Mouse (Mus musculus) R1 (cell line): ENCODE data around the gene Mta2.

Experiments
- DNase-seq: peaks from one replicate; pipeline ENCODE4 v3.0.0-alpha.2; 2018; ENCODE audit warnings: low read depth, low spot score

The Mta2 gene

DNA sequence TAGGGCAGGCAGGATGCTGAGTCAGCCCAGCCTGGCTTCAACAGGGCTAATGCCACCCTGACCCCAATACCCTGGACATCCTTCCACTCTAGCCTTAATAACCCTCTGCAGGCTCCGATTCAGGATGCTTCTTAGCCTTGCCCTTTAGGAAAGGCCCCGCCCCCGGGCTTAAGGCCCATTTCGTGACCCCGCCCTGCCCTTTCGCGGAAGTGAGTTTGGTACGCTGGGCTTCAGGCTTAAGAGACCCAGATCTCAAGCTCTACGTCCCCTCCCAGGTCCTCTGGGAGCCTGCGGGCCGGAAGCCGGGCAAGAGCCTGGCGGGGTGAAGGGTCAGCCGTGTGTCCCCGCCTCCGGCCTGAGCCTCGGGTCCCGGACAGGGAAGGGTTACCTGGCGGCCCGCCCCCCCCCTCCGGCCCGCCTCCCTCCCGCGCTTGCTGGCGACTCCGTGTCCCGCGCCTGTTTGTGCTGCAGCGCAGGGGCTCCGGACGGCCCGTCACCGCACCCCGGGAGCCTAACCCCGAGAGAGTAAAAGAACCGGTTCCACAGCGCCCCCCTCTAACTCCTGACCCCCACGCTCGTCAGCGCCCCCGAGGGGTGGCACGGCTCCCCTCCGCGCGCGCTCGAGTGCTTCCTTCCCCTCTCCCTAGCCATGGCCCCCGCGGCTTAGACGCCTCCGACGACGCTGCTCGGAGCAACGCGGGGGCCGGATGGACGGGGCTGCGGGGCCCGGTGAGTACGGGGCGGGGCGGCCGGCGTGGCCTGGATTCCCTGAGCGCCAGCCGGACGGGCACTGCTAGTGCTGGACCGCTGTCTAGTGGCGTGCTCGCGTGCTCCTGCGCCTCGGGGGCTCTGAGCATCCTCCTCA, 12.2 kb upstream of the Mta2 start, which contains the start of the genes Rom1 and Eml3:
Gene Rom1, minus strand, starts transcription at position 133 of the 865 bp plus-strand sequence.
Gene Eml3, plus strand, starts transcription at position 329 of the 865 bp plus-strand sequence.
- peak; percentile 93 for DNase-seq

DNA sequence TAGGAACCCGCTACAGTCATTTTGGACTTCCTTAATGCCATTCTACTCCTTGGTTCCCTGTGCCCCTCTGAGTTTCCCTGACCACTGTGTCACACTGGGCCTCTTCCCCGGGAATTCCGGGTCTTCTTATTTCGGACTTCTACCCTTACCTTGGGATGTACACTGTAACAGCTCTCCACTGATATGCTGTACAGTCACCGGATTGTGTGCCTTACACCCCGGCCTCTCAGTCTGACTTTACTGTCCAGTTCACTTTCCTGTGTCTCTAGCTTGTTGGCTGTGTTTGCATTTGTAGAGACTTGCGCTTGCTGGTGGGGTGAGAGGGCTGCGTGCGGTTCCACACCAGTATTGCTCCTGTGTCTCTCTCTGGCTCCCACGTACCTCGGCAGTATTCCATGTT, 11.6 kb upstream of the Mta2 start:
- DNase-seq = no peak

DNA sequence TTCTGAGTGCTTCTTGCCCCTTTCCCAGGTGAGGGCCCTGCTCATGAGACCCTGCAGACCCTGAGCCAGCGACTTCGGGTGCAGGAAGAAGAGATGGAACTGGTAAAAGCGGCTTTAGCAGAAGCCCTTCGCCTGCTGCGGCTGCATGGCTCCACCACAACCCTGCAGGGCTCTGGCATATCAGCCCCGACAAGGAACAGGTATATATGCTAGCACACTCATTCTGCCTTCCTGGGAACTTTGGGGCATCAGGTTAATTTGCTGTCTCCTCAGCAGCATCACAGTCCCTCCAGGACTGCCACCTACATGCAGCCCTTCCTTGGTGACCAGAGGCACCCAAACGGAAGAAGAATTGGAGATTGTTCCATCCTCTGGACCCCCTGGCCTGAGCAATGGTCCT, 10.9 kb upstream of the Mta2 start:
- DNase-seq = no peak

DNA sequence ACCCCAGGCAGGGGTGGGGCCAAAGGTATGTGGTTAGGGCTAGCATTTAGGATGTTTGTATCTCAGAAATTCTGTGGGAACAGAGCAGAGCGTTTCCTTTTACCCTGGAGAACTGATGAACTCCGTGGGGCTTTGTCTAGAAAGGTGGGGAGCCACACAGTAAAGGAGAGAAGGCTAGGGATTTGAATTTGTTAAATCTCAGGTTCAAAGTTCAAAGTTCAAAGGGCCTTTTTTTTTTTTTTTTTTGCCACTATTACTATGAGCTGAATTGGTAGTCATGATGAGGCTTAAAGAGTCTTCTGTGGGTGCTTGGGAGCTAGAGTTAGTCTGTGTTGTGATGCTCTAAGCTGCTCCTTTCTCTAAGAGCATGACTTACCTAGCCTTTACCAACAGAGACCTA, 4.9 kb upstream of the Mta2 start:
- DNase-seq = no peak

DNA sequence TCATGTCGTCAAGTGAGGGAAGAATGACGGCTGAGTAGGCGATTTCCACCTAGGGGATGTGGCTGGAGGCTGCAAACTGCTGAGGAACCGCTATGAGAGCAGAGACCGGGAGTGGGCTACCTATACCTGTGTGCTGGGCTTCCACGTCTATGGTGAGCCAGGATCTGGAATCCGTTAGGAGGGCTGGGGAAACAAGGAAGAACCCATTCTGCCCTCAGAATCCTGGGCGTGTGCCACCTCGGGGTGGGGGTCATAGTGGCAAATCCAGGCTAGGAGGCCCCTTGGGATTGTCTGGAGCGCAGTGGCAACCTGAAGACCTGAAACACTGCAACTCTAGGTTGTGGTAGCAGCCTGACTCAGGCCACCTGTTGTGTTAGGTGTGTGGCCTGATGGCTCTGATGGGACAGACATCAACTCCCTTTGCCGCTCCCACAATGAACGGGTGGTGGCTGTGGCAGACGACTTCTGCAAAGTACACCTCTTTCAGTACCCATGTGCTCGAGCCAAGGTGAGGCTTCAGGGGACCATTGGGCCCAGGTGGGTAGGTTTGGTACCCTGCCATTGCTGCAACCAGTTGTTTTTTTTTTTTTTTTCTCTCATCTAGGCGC, 1.0 kb upstream of the Mta2 start:
- peak; percentile 42 for DNase-seq

DNA sequence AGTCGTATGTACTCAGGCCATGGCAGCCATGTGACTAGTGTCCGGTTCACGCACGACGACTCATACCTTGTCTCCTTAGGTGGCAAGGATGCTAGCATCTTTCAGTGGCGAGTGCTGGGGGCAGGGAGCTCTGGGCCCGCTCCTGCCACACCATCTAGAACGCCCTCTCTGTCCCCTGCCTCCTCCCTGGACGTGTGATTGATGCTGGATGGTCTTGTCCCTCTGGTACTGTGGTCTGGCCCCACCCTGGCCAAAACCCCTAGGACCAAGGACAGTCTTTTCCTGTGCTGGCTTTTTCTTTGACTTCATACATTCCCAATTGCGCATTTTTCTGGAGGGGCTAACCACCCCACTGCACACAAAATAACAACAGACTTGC, 550 bp upstream of the Mta2 start:
- DNase-seq = no peak

DNA sequence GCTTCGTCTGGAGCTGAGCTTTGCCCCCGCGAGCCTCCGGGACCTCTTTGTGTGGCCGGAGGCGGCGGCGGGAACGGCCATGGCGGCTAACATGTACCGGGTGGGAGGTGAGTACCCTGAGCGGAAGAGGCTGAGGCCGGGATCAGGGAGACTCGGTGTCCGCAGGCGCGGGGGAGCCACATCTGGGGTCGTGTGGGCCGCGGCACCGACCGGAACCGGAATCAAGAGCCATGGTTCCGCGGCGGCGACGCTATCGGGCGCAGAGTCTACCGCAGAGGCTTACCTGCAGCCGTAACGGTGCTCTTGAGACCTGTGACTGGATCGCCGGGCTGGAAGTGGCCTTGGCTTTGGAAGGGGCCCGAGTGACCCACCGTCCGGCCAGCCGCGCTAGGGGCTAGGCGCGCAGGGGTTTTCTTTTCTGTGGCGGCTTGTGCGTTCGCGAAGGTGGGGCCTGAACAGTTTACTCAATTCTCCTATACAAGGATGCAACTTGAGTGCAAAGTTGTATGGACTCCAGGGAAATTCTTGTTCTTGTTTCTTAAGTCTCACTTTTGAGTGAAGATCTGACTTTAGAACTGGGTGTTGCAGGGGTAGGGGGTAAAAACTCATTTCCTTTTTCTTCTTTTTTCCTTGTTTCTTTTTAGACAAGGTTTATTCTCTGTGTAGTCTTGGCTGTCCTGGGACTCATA, 745 bp downstream of the Mta2 start:
- DNase-seq = peak; percentile 52

DNA sequence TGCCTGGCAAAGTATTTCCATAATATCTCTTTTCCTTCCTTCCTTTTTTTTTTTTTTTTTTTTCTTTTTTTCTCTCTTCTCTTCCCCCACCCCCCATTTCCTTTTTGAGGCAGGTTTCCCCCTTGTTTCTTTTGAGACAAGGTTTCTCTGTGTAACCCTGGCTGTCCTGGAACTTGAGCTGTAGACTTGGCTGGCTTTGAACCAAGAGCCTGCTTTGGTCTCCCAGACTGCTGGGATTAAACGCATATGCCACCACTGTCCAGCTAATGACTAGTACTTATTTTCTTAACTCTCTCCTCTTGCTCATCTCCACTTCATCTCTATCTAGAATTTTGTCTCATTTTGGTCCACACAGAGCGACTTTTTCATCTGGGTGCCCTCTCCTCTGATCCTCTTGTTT, 1.4 kb downstream of the Mta2 start:
- no peak for DNase-seq

DNA sequence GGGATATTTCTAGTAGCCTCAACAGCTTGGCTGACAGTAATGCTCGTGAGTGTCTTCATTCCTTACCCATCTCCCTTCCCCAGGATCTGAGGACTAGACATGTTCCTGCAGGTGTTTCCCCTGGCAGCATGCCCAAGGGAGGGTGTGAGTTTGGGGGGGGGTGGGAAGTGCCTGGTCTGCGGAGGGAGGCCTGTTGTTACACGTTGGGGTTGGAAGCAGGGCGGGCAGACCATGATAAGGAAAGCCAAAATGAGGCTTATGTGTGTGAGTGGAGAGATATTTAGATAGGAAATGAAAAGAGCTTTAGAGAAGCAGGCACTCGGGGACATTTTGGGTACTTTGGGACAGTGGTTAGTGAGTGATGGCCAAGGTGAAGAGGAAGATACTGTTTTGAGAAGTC, 2.4 kb downstream of the Mta2 start:
- no peak for DNase-seq

DNA sequence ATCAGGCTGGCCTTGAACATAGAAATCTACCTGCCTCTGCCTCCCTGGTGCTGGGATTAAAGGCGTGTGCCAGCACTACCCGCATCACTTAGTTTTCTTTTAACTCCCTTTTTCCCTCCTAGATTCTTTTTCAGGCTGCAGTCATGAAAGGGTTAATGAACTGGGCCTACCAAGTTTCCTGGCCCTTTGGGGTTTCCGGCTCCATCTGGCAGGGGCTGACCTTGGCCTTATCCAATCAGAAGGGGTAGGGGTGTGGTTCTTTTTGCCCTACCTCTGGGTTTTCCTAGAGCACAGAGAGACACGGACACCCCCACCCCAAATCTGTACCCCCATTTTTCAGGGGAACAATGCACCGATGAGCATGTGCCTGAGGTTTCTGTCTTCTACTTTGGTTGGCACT, 3.1 kb downstream of the Mta2 start:
- peak; percentile 95 for DNase-seq

DNA sequence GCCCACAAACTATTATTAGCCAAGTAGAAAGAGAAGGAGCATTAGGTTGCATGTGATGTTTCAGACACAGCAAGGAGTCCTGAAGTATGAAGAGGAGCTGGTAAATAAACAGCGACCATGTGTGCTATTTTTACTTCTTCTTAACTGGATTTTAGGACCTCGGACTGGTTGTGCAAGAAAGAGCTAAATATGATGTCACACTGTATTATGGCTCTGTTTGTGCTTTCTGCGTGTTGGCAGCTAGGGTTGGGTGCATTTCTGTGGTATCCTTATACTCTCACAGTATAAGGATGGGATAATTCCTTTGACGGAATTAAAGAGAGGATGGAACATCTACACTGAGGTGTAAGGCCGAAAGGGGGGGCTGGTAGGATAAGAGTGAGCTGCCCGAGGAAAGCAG, 3.6 kb downstream of the Mta2 start:
- no peak for DNase-seq

DNA sequence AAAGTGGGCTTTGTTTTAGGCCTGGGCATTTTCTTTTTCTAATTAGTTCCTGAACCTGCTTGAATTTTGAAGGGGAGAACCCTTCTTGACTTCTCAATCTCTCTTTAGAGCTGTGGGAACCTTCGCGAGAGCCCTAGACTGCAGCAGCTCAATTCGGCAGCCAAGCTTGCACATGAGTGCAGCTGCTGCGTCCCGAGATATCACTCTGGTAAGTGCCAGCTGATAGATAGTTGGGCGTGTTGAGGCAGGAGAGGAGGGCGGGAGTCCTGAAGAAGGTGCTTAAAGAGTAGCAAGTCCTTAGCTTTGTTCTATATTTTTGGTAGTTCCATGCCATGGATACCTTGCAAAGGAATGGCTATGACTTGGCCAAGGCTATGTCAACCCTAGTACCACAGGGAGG, 5.3 kb downstream of the Mta2 start:
- no peak for DNase-seq

DNA sequence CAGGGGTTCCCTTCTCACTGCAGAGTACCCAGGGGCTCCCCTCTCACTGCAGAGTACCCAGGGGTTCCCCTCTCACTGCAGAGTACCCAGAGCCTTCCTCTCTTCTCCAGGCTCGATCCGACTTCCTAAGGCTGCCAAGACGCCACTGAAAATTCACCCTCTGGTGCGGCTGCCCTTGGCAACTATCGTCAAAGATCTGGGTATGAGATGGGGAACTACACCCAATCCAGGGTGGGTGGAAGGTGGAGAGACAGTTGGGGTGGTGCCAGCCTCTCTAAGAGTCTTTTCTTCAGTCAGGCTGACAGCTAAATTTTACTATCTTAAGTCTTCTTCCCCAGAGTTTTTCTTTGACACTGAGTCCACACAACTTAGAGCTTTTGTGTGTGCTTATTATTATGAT, 8.5 kb downstream of the Mta2 start:
- no peak for DNase-seq

DNA sequence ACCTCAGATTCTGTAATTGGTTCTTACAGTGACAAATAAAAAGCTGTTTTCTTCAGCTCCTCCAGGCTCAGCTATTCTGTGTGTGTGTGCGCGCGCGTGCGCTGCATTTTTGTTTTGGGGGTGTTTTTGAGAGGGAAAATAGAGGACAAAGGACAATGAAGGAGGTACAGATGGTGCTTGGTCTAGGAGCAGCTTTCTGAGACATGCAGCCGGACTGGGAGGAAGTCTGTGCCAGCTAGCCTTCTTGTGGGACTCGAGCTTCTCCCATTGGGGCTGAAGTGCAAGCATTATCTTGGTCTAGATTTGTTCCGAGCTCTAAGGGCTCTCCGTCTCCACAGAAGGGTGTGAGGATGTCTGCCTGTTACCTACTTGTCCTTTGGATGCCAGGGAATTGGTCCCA, 10.6 kb downstream of the Mta2 start:
- DNase-seq = no peak

DNA sequence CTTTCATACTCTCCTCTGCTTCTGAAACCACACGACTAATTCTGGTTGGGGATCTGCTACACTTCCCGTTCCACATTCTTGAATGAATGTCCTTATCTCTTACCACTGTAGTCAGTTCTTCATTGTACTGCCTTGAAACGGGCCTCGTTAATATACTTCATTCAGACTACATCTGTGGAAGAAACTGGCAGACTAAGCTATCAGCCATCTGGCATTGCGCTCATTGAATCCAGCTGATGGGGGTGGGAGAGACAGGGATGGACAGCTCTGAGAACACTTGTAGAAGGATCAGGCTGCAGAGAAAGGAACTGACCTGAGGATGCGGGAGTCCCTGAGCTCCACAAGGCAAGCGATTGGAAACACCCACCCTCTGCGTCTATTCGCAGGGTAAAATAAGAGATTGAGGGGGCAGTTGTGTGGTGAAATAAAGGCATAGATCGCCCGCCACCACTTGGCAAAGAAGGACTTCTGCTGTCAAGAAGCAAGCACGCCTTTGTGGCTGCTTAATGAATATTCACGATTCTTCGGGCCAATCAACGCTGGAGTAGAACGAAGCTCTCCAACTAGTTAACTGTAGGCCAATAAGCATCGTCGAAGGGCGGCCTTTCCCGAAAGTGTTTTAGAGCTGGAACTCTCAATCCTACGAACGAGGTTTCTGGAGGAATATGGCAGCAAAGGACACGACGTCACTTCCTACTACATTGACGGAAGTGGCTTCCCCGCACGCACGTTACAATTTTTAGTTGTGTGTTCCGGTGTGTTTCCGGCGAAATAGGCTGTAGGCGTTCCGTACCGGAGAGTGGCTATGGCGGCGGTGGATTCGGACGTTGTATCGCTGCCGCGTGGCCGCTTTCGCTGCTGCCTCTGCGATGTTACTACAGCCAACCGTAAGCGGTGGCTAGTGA, 11.7 kb downstream of the Mta2 start, which contains the start of gene Tut1:
Gene Tut1, plus strand, starts transcription at position 713 of the 905 bp plus-strand sequence.
- DNase-seq = peak; percentile 99

DNA sequence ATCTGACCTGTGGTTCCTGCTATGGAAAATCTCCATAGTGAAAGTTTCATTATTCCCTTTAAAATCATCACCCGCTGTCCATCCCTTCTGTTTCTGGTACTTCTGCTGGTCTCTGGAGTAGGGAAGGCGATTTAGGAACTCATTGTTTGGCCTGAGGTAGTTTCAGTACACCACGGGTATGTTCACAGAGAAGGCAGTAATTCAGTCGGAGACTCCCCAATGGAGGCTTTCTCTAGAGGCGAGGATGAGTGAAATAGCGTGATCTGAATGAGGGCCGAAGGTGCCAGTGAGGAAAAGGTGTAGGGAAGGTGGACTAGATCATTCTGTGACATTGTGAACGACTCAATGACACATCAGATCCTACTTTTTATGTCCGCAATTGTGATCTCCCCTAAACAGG, 12.5 kb downstream of the Mta2 start:
- DNase-seq = no peak

DNA sequence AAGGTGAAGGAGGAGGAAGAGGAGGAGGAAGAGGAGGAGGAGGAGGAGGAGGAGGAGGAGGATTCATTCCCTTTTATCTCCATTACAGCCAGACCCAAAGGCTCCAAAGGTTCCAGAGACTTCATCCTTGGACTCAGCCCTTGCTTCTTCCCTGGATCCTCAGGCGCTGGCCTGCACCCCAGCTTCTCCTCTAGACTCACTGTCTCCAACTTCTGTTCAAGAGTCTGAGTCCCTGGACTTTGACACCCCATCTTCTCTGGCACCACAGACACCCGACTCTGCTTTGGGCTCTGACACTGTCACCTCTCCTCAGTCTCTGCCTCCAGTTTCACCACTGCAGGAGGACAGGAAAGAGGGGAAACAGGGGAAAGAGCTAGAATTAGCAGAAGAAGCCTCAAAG, 20.6 kb downstream of the Mta2 start:
- DNase-seq = no peak

DNA sequence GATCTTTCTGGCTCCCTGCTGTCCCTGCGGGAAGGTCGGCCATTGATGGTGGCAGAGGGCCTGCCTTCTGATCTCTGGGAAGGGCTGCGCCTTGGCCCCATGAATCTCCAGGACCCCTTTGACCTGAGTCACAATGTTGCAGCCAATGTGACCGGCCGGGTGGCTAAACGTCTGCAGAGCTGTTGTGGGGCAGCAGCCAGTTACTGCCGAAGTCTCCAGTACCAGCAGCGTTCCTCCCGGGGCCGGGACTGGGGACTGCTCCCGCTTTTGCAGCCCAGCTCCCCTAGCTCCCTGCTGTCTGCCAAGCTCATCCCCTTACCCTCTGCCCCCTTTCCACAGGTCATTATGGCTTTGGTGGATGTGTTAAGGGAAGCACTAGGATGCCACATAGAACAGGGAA, 23.4 kb downstream of the Mta2 start:
- no peak for DNase-seq

DNA sequence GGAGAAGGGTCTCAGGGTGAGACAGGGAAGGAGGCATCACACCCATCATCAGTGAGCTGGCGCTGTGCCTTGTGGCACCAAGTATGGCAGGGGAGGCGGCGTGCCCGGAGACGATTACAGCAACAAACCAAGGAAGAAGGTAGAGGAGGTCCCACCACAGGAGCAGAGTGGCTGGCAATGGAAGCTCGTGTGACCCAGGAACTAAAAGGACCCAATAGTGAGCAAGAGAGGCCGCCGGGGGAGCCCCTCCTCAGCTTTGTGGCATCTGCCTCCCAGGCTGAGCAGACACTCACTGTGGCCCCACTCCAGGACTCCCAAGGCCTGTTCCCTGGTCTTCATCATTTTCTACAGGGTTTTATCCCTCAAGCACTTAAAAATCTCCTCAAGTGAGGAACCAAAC, 24.1 kb downstream of the Mta2 start:
- DNase-seq = no peak

DNA sequence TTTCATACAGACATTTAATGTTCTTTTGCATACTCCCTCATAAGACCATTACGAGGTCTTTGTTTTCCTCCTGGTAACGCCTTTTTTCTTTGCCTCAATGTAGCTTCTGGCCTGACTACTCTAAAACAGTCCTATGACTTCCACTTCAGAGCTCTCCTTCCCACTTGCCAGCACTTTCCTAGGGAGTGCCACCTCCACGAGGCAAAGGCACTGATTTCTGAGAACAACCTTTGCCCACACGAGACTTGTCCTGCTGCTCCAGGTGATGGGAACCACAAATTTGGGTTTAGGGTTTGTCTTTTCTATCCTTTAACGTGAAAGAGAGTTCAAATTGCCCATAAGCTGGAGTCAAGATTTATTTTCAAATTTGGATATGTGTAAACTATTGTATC, 24.5 kb downstream of the Mta2 start:
- DNase-seq = no peak

DNA sequence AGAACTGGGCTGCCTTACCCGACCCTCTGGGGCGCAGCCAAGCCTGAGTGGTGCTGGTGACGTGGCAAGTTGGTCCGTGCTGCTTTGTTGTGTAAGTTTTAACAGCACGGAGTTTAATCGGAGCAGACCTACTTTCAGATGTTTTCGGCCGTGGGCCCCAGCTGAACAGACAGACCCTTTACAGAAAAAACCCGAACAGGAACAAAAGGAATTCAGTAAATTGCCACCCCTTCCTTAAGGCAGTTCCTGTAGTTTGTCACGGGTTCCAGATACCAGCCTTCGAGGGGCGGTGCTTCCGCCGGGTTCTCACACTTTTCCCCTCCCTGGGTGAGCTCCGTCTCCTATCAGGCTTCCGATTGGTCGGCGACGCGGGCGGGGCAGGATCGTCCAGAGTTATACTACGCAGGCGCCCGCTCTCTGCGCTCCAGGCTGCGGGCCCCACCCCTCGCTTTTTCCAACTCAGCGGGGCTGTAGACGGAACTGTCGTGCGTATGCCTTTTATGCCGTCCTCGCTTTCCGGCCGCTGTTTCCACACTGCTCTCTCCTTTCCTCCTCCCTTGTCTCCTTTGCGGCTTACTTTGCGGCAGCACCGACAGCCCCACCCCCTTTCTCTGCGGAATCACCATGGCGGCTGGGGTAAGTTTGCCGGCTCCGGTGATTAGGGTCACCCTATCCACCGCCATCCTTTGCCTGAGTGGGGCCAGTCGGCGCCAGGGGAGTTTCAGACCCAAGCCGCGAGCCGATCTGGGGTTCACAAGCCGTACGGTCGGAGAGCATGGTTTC, 25.1 kb downstream of the Mta2 start, which contains the start of gene Eef1g:
Gene Eef1g, plus strand, starts transcription at position 452 of the 783 bp plus-strand sequence.
- DNase-seq = peak; percentile 100
